Mouse (Mus musculus) liver, embryonic 16.5 days (tissue): ENCODE measurements around the gene Six1. TPM values are rescaled to one million over a fixed set of nuclear protein-coding genes. Genes with fewer than 3 reads are reported as not detected.
"Not testable (repeated sequence)": the region's sequence is repeated elsewhere in the genome, so short reads cannot be mapped to it uniquely, and the experiment has no call there.

Experiments used
- ATAC-seq: fragments of 200-750 bp; cut with Nextera tagmentation; 2 replicates; pipeline ENCODE4 v1.8.0; 2017; ENCODE audit warnings: low read depth, mild to moderate bottlenecking, moderate number of reproducible peaks, moderate library complexity
- H3K27ac ChIP-seq: fragments of 300-500 bp; sonication (generic); 2 replicates; pipeline ENCODE4 v1.5.1; 2014; ENCODE audit warnings: mild to moderate bottlenecking, low read length
- H3K27me3 ChIP-seq: fragments of 300-500 bp; sonication (generic); 2 replicates; pipeline ENCODE4 v1.6.1; 2014; ENCODE audit warnings: low read depth, low read length, mixed read lengths; ENCODE audit not compliant: control insufficient read depth, insufficient read depth
- H3K36me3 ChIP-seq: fragments of 300-500 bp; sonication (generic); 2 replicates; pipeline ENCODE4 v1.6.1; 2014; ENCODE audit warnings: mild to moderate bottlenecking; ENCODE audit not compliant: control insufficient read depth, insufficient read depth
- H3K4me1 ChIP-seq: fragments of 300-500 bp; sonication (generic); 2 replicates; pipeline ENCODE4 v1.6.1; 2014; ENCODE audit warnings: low read depth, low read length, mixed read lengths; ENCODE audit not compliant: control insufficient read depth
- H3K4me2 ChIP-seq: fragments of 300-500 bp; sonication (generic); 2 replicates; pipeline ENCODE4 v1.6.1; 2014; ENCODE audit warnings: low read depth, low read length, mixed read lengths
- H3K4me3 ChIP-seq: fragments of 300-500 bp; sonication (generic); 2 replicates; pipeline ENCODE4 v1.5.1; 2014; ENCODE audit warnings: low read depth, mild to moderate bottlenecking, low read length
- H3K9ac ChIP-seq: fragments of 300-500 bp; sonication (generic); 2 replicates; pipeline ENCODE4 v1.6.1; 2014; ENCODE audit warnings: low read depth, low read length
- H3K9me3 ChIP-seq: fragments of 300-500 bp; sonication (generic); replicated peaks from 2 replicates; pipeline ENCODE4 v1.6.1; 2016; ENCODE audit warnings: low read length; ENCODE audit not compliant: control insufficient read depth
- WGBS: fragments of 180-500 bp; shearing (Covaris S2); extraction: QIAGEN DNeasy Blood & Tissue Kit; methylation state at CpG from one replicate; pipeline ENCODE4 v1.1.7; 2014; ENCODE audit not compliant: insufficient replicate concordance; 5-methylcytosine and 5-hydroxymethylcytosine counted together
- polyA plus RNA-seq: library from polyadenylated mRNA; unstranded; fragments of >200 nt; fragmentation: Nextera tagmentation; extraction: Ambion mirVana; gene quantifications from 2 replicates; pipeline ENCODE4 v1.2.1, GENCODE M21; 2015

The Six1 gene
- polyA plus RNA-seq, 1 experiment from 2014 or later: 0.24 TPM

- Histone ChIP-seq H3K27me3 (no peaks in the 10 kb centered on the region), H3K9ac (no peak overlapping the region), H3K4me2 (no peak overlapping the region), H3K4me1 (no peaks in the 10 kb centered on the region), H3K36me3 (no peaks in the 10 kb centered on the region), H3K9me3 (no peaks in the 10 kb centered on the region), H3K4me3 (no peak overlapping the region), H3K27ac (no peak overlapping the region)
- no peak for ATAC-seq
- WGBS: 30% methylated on average over 3 of the region's 3 CpGs
Observed at GRCm38 (mm10) chr12:73020422-73020821, 33.3 kb downstream of the Six1 start.

- Histone ChIP-seq H3K4me3 (no peak overlapping the region), H3K36me3 (no peaks in the 10 kb centered on the region), H3K27me3 (no peaks in the 10 kb centered on the region), H3K9ac (no peak overlapping the region), H3K4me2 (no peak overlapping the region), H3K4me1 (no peaks in the 10 kb centered on the region), H3K9me3 (no peaks in the 10 kb centered on the region), H3K27ac (no peak overlapping the region)
- no peak for ATAC-seq
- WGBS: 42% methylated on average over 4 of the region's 4 CpGs
Observed at GRCm38 (mm10) chr12:73018838-73019237, 34.8 kb downstream of the Six1 start.

GRCm38 (mm10) chr12:73016171-73016570, 37.5 kb downstream of the Six1 start:
- WGBS: 45% methylated on average over 4 of the region's 4 CpGs
- H3K36me3 ChIP-seq: no peaks in the 10 kb centered on the region
- H3K4me1 ChIP-seq: no peaks in the 10 kb centered on the region
- no peak for ATAC-seq
- no peak overlapping the region for H3K9ac ChIP-seq
- no peaks in the 10 kb centered on the region for H3K27me3 ChIP-seq
- H3K4me2 ChIP-seq: no peak overlapping the region
- no peak overlapping the region for H3K4me3 ChIP-seq
- no peaks in the 10 kb centered on the region for H3K9me3 ChIP-seq
- no peak overlapping the region for H3K27ac ChIP-seq

GRCm38 (mm10) chr12:73014311-73014710, 39.4 kb downstream of the Six1 start:
- no peaks in the 10 kb centered on the region for H3K36me3 ChIP-seq
- H3K4me3 ChIP-seq: no peak overlapping the region
- H3K9ac ChIP-seq: no peak overlapping the region
- WGBS: 28% methylated on average over 4 of the region's 4 CpGs
- H3K27me3 ChIP-seq: no peaks in the 10 kb centered on the region
- no peaks in the 10 kb centered on the region for H3K4me1 ChIP-seq
- no peak for ATAC-seq
- no peak overlapping the region for H3K4me2 ChIP-seq
- H3K27ac ChIP-seq: no peak overlapping the region
- no peaks in the 10 kb centered on the region for H3K9me3 ChIP-seq

- no peak for ATAC-seq
- WGBS: 40% methylated on average over 5 of the region's 5 CpGs
- Histone ChIP-seq H3K4me2 (no peak overlapping the region), H3K9ac (no peak overlapping the region), H3K4me3 (no peak overlapping the region), H3K4me1 (no peaks in the 10 kb centered on the region), H3K36me3 (no peaks in the 10 kb centered on the region), H3K27ac (no peak overlapping the region), H3K27me3 (no peaks in the 10 kb centered on the region), H3K9me3 (no peaks in the 10 kb centered on the region)
Observed at GRCm38 (mm10) chr12:73012824-73013223, 40.9 kb downstream of the Six1 start.

GRCm38 (mm10) chr12:73012136-73012785, 41.4 kb downstream of the Six1 start:
- Histone ChIP-seq H3K9me3 (no peaks in the 10 kb centered on the region), H3K9ac (no peak overlapping the region), H3K4me2 (no peak overlapping the region), H3K36me3 (no peaks in the 10 kb centered on the region), H3K27me3 (no peaks in the 10 kb centered on the region), H3K4me3 (no peak overlapping the region), H3K27ac (no peak overlapping the region), H3K4me1 (no peaks in the 10 kb centered on the region)
- no peak for ATAC-seq
- 23% methylated on average over 10 of the region's 10 CpGs for WGBS

- H3K36me3 ChIP-seq, H3K4me2 ChIP-seq, H3K9me3 ChIP-seq, H3K9ac ChIP-seq, H3K27ac ChIP-seq, H3K4me3 ChIP-seq, H3K4me1 ChIP-seq, H3K27me3 ChIP-seq, ATAC-seq: not testable (repeated sequence)
- 25% methylated on average over 9 of the region's 9 CpGs for WGBS
Observed at GRCm38 (mm10) chr12:73002903-73003302, 50.8 kb downstream of the Six1 start.

GRCm38 (mm10) chr12:73002281-73002680, 51.4 kb downstream of the Six1 start:
- not testable (repeated sequence) for H3K36me3 ChIP-seq, H3K9ac ChIP-seq, H3K4me1 ChIP-seq, ATAC-seq, H3K9me3 ChIP-seq, H3K4me3 ChIP-seq, H3K4me2 ChIP-seq, H3K27me3 ChIP-seq, H3K27ac ChIP-seq
- WGBS: 29% methylated on average over 17 of the region's 17 CpGs

GRCm38 (mm10) chr12:72998105-72999001, 55.3 kb downstream of the Six1 start:
- 73% methylated on average over 4 of the region's 4 CpGs for WGBS
- Histone ChIP-seq H3K9ac (no peak overlapping the region), H3K36me3 (no peaks in the 10 kb centered on the region), H3K4me2 (no peak overlapping the region), H3K4me1 (no peaks in the 10 kb centered on the region), H3K9me3 (no peaks in the 10 kb centered on the region), H3K27me3 (no peaks in the 10 kb centered on the region), H3K27ac (no peak overlapping the region), H3K4me3 (no peak overlapping the region)
- no peak for ATAC-seq
